Mouse (Mus musculus): ENCODE data around the gene Thbs4. TPM values are rescaled to one million over a fixed set of nuclear protein-coding genes. Genes with fewer than 3 reads are reported as not detected.

Gene Thbs4
- total RNA-seq, 2 experiments from 2014 or later: 87.5 to 122 TPM

DNA sequence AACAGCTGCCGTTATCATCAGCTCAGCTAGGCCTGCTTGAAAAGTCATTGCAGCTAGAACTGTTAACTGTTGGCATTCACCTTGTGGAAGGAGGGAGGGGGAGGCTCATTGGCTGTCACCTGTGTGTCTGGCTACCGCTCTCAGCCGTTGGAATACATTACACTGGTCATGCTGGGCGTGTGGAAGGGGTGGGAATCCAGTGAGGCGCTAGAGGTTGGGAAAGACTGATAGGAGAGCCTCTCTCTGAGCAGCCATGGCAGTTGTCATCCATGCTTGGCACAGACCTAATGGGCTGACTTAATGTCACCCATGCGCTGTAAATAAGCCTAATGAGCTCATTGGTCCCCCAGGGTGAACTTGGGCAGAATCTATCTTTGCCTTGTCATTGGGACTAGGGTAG is 62.8 kb downstream of the Thbs4 start:
- no peak for DNase-seq
- intact Hi-C loops (cut with DNase I): no loop called here

DNA sequence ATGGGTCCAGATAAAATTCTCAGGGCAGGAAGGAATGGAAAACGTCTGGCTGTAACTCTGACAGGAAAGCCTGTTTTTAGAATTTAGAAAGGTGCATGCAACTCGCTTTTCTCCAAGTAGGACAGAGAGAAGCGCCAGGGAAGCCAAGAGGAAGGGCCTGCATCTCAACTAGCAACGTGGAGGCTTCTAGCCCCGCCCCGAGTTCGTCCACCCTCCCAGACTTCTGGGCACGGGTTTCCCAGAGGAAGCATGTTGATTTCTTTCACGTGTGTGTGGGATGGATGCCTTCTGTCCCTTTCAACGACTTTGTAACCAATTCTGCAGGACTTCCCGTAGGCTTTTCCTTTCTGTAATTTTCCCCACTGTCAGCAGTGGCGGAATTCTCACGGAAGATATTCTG is 64.8 kb downstream of the Thbs4 start:
- intact Hi-C loops (cut with DNase I): no loop called here
- peak in 1 of 2 experiments; percentile 49 for DNase-seq

DNA sequence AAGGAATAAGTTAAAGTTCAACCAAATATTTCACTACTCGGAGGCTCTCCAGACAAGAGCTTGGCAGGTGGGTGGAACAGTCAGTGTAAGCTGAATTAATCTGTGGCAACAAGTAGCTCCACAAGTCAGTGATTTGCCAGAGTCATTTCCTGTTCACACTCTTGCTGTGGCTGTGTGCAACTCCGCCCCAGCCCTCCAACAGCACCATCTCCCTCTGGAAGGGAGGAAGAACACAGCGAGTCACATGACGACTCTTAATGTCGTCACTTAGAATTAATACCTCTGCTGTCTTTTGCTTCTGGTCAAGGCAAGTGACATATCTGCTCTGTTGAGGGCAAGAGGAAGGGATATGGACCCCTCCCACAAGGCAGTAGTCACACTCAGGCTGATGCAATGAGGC is 72.2 kb downstream of the Thbs4 start:
- intact Hi-C loops (cut with DNase I): no loop called here
- no peak for DNase-seq

DNA sequence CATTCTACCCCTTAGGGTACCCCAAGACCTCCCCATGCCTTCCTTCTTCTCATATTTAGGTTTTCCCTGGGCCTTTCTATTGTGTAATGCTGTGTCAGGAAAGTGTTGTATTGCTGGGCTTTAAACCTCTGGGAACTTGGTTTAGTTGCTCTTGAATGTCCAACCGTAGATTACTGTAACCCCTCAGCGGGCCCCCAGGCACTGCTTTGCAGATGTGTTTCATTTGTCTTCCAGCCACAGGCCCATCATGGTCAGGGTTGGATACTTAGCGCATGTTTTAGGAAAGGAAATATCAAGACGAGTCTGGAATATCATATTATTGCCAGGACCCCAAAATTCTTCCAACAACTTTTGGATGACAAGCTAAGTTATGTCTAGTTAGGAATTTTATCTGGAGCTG is 73.6 kb downstream of the Thbs4 start:
- DNase-seq: no peak
- intact Hi-C loops (cut with DNase I): no loop called here

DNA sequence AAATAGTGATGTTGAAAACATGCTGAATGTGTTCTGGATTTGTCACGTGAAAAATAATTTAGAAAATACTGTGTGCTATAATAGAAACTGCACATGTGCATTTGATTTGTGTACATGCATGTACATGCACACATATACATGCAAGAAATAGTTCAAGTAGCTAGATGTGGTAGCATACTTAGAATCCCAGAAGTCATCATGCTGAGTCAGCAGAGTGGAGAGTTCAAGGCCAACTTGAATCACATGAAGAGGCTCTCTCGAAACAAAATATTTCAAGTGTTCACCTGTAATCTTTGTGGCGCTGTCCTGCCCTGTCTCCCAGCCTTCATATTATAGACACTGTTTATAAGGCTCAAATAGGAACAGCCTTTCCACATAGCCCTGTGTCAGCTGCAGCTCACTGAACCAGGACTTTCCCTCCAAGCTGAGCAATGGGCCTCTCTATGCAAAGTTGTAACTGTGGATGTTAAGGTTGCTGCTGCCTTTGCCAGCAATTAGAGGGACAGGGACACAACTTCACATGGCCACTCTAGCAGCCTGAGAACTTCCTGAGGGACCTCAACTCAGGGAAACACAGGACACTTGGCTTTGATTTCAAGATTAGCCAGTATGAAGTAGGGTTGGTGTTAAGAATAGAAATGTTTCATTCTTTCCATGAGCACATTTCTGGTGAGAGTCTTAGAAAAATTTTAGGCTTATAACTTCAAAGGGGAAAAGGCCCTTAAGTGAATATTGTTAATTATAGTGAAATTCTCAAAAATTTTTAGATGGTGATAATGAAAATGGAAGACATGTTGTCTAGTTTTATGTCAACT is 76.6 kb downstream of the Thbs4 start:
- intact Hi-C loops (cut with DNase I): no loop called here
- no peak for DNase-seq

DNA sequence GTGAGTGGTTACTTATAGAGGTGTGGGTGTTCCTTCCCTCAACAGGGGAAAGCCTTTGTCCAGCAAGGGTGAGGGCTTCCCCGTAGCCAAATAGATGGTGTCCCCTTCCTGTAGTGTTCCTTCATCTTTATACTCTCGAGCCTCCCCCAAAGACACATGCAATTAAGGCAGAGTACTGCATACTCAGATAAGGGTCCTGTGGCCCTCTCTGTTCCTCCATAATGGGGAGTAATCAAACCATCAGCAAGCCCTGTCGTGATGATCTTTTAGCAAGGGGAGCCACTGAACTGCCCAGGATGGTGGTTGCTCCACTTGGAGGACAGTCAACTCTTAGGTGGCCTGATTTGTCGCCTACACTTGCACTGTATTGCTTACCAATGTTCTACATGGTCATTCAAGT is 82.0 kb downstream of the Thbs4 start:
- DNase-seq: no peak
- intact Hi-C loops (cut with DNase I): no loop called here

DNA sequence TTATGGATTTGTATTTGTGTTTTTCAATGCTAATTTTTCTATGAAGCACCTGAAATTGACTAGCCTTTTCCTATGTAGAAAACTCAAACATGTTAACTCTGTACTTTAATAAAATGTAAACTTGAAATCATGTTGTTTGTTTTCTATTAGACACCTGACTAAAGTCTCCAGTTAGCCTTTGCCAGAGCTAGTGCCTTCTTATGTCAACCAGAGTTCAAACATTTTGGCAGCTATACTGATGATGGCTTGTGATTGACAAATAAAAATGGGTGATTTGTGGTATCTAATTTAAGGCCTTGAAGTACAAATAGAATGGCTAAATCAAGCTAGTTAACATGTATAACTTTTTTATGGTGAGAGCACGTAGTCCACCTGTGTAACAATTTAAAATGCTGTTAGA is 82.8 kb downstream of the Thbs4 start:
- intact Hi-C loops (cut with DNase I): no loop called here
- no peak for DNase-seq

DNA sequence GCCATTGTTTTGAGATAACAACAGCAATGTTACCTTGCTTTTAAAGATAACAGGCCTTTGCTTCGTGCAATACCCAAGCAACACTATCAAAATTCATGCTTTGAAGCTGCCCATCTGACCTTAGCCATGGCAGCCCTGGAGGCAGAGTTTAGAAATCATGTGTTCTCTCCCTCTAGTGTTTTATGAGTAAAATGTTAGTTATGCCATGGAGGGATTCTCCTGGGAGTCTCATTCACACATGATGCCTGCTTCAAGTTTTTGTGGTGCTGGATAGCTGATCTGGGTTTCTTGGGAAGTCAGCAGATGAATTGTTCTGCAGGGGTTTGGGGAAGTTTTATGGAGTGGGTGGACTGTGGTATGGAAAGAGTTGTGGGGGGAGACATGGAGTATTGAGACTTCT is 84.3 kb downstream of the Thbs4 start:
- intact Hi-C loops (cut with DNase I): no loop called here
- no peak for DNase-seq

DNA sequence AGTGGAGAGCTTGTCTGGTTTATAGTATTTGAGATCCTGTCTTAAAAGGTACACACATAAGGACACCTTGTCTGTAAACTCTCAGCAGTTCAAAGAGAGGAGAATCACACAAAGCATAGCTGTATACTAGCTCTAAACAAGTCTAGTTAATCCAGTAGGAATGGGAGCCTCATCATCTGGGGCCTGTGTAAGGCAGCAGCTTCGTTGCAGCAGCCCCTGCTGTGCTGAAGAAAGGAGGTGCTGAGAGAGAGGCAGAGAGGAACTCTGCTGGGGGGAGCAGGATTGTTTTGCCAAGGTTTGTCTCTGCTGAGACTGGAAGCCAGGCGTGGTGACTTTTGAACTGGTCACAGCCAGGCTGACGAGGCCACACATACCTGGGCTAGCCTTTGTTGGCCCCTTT is 85.1 kb downstream of the Thbs4 start:
- DNase-seq: no peak
- intact Hi-C loops (cut with DNase I): no loop called here

DNA sequence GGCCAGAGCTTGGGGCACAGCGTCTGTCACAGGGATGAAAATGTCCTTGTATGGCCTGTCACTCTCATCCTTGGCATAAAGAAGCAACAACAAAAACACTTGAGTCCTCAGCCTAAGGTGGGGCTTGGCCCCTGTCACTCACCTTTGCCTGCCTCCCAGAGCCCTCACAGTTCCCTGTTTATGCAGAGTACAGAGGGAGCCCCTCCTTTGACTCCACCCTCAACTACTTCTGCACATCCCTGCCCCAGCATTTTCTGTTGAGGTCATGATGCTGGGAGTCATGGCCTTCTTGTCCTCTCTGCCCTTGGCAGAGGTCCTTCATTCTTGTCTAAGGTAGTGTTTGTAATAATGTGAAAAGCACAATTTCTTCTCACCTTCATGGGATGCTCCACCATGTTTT is 86.2 kb downstream of the Thbs4 start:
- intact Hi-C loops (cut with DNase I): no loop called here

DNA sequence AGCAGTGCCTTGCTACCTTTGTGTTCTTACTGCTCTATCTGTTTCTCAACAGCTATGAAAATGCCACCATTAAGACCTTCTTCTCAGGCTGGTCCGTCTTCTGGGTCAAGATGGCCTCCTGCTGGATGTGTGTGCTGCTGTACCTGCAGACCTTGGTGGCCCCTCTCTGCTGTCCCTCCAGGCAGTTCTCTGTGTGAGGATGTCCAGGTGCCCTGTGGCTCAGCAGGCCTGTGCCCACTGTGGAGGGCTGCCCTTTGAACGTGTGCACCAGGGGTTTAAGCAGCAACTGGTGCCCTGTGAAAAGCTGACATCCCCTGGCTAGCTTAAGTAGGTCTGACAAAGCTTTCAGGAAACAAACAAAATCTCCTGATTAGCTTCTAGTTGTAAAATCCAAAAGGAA is 86.7 kb downstream of the Thbs4 start:
- intact Hi-C loops (cut with DNase I): no loop called here
- no peak for DNase-seq

More for the DNA sequence above, 86.2 kb downstream of the Thbs4 start:
- no peak for DNase-seq

DNA sequence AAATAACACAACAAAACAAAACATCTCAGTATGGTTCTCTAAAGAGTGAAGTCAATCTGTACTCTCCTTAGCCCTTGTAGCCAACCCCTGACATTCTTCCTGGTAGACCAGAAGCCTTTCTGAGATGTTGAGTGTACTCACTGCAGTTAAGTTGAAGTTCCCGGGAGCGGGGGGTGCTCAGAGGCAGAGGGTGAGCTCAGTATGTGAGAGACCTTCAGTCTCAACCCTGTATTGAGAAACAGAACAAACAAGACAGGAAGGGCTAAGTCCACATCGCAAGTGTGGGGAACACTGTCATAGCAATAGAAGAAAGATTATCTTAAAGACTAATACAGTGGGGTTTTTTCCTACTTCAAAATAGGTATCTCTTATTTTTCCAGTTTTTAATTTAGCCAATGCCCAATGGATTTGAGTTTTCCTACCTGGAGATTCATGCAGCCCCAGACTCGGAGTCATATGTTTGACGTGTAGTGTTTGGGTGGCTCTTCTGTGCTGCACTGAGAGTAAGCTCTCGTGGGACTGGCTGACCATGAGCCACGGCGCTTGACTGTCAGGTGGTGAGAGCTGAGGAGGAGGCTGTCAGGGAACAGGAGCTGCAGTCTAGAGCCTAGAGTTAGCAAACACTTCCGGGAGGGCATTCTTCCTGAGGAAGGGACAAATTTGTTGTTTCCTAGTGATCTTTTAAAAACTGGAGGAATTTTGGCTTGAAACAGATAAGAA is 88.1 kb downstream of the Thbs4 start:
- intact Hi-C loops (cut with DNase I): no loop called here
- no peak for DNase-seq

DNA sequence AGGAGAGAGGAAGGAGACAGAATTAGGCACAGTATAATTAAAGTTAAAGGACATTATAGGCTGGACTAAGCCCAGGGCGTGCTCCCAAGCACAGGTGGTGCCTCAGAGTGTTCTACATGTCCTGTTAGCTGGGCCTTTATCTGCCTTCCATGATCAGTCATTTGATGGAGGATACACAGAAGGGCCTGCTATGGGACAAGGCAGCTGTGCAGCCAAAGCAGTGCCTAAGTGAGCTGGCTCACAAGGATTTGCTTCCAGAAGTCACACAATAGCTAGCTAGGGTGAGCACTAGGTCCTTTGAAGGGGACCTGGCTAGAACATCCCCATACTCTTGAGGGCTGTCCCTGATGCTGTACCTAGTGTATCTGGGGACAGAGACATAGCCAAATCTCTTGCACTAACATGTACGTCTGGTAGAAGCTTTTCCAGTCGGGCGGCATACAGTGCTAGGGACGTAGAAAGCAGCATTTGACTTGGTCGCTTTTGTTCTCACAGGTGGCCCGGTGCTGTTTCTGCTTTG is 89.5 kb downstream of the Thbs4 start:
- DNase-seq: no peak
- intact Hi-C loops (cut with DNase I): no loop called here

DNA sequence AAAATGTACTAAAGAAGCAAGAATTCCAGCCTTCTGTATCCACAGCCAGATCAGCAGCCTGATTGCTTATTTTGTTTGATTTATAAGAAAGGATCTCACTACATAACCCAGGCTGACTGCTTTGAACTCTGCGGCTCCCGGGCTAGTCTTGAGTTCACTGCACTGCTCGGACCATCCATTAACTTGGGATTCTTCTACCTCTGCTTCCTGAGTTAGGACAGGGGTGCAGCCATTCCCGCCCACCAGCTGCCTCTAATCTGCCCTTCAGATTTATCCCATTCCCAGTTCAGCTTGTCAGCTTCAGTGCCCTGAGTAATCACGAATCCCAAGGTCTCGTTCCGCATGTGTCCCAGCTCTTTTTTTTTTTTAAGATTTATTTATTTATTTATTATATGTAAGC is 90.4 kb downstream of the Thbs4 start:
- DNase-seq: no peak
- intact Hi-C loops (cut with DNase I): no loop called here

DNA sequence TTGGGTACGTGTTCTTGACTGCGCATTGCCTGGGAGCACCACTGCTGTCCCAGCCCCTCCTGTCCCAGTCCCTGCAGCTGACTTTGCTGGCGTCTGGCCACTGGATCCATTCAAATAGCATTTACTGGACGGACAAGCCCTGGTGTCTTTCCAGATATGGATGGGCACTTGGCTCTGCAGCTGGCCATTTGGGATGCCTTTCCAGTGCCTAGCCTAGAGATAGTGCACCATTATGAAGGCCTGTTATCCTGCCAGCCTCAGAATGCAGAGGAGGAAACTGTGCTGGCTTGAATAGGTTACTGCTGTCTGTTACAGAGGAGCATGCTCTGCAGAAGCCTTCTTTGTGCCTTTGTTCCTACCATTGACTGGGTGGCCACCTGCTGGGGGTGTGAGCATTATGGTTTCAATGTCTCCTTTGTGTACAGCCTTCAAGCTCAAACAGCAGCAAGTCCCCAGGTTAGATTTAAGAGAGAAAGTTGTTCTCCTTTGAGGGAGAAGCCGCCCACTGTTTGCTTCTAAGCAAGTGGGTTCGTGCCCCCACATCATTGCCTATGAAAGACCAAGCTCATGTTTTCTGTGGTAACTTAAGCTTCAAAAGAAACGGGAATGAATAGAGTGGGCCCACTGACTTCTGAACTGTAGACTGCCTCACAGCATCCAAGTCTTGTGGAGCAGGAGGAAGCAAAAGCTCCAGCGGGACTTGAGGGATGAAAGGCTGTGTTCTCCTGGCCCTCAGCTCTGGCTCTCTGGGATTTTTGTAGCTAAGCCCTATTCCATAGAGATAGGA is 91.2 kb downstream of the Thbs4 start:
- intact Hi-C loops (cut with DNase I): no loop called here
- peak in 1 of 2 experiments; percentile 32 for DNase-seq

DNA sequence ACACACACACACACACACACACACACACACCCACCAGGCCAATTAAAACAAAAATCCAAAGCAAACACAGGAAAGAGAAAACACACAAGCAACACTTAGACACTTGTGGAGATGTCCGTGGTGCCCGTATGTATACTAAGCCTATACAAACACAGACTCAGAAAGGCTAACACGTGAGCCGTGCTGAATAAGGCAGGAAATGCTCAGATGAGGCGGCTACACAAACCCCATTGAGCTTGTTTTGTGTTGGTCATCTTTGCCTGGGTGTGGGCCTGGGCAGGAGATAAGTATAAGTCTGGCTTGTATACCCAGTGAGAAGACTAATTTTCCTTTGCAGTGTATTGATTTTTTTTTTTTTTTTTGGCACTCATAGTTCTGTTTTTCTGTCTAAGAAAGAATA is 92.6 kb downstream of the Thbs4 start:
- intact Hi-C loops (cut with DNase I): no loop called here
- no peak for DNase-seq

Other genes with a start within 250 kb of the Thbs4 start
- not detected for gene Spz1, start 218.6 kb downstream of the Thbs4 start, total RNA-seq (2021)
- 1 to 10 TPM; 4.1 to 4.4 TPM for gene Serinc5, start 183.7 kb downstream of the Thbs4 start, total RNA-seq (2021)
- gene Mtx3, start 49.9 kb upstream of the Thbs4 start, total RNA-seq (2021): 1 to 10 TPM; 4.1 to 5.4 TPM